Mouse (Mus musculus) cerebellum, postnatal 14 days (tissue): ENCODE data around the gene Oit1.

Experiments
- DNase-seq, 2 experiments: peaks; one replicate each; pipeline ENCODE4 v3.0.0; 2021; ENCODE audit warnings: mixed read lengths in 2 of 2

Oit1 gene

DNA sequence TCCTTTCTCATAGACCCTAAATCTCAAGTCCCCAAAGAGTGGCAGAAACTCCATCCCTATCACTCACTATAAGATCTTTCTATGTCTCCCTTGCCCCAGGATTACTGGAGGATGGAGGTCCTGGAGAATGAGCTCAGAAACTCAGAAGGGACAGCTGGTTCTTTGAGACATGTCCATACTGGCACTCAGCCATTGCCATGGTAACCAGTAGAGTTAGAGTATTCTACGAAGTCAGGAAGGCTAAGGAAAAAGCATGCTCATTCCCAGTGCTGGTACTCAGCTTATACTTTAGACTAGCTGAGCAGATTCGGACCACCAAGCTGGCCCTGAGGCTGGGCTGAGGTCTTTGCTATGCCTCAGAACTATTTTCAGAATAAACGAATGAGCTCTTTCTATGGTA, 44.0 kb downstream of the Oit1 start:
- peak; percentile 47 to 74 for DNase-seq

DNA sequence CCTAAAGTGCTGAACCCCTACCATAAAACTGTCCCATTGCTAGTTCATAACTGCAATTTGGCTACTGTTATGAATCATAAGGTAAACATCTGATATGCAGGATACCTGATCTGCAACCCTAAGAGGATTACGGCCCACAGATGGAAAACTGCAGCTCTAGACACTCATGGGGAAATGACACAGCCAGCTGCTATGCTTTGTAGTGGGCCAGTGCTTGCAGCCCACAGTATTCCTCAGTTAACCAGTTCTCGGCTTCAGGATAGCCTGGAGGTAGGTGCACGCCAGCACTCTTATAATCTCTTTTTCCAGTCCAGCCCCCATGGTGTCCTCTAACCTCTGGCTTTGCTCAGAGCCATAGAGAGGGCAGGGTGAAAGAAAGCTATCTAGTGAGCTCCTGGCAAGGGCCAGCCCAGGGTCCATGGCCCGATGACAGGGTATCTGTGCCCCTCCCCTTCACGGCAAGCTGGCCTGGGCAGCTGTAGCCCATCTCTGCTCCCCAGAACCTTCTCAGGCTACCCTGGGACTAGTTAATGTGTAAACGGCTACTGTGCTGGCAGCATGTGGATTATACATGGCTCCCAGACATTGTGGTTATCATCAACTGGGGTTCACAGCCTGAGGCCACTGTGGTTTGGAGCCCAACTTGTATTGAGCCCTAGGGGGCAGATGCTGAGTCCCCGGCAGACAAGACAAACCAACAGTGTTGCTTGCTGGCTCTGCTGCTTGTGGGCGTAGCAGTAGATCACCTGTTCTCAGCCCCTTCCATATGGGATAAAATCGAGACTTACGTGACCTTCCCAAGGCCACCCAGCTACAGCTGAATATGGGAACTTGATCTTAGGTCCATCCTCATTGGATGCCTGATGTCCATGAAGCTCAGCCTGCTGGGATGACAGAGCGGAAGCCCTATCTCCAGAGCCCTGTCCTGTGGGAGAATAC, 46.0 kb downstream of the Oit1 start:
- DNase-seq = no peak

DNA sequence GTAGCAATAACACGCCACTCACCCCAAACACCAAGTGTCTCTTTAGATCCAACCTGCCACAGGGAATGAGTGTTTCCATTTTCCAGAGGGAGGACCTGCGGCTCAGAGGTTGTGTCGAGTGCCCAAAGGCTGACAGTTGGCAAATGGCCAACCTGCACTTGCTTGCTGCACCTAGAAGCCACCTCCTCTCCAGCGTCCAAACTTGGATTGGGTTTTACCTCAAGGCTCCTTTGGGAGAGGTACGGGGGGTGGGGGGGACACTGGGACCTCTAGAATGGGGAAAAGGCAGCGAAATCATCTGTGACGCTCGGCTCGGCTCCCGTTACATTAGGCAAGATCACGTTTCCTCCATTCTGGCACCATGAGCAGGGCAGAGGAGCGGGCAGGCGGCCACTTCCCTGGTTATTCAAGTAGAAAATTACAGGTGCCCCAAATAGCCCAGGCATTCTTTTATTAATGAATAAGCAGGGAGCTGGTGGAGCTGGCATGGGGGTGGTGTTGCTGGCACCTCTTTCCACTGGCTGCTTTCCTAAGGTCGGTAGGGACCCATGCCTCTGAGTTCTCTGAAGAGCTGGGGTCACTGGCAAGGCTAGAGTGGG, 47.1 kb downstream of the Oit1 start:
- DNase-seq = peak; percentile 89 to 91

DNA sequence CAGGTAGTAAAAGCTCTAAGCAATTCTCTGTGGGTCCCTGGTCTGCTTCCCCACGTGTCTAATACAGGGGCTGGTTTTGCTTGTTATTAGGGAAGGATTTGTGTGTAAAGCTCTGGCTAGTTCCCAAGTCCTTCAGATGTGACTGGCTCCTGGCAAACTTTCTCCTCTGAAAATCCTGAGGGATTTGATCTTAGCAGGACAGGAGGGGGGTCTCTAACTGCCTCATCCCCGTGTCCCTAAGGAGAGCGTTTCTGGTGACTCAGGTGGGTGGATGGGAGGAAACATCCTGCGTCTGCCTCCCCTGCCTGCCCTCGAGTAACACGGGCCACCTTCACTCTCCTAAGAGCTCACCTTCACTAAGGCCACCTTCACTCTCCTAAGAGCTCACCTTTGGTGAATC, 48.2 kb downstream of the Oit1 start:
- no peak for DNase-seq

DNA sequence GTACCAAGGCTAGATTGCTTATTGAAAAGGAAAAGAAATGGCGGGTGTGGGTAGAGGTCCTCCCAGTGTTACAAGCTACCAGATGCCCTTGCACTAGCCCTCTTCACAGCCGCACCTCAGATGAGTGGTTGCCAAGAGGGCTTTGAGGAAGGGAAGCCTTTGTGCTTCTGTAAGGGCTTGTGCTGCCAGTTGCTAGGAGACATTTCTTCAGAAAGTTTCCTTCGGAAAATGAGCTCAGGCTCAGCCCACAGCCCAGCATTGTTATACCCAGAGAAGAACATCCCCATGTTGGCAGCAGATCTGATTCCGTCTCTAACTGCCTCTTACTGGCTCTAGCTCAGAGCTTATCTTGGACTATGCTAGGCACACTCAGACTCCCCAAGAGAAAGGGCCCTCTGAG, 49.0 kb downstream of the Oit1 start:
- DNase-seq = no peak

DNA sequence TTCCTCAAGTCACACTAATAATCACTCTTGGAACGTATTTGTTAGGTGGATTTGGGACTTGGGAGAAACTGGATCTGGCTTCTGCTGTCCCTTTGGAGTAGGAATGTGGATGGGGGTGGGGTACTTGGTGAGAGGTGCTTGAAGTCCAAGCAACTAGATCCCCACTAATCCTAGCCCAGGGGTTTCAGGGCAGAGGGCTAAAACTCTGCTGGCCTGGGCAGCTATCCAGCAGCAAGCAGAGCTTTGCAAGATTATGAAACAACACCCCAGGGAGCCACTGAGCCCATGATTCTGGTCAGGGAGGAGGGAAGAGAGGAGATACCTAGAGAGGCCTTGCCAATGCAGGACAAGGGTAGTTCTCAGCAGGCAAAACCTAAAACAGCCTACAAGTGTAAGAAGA, 51.2 kb downstream of the Oit1 start:
- no peak for DNase-seq

DNA sequence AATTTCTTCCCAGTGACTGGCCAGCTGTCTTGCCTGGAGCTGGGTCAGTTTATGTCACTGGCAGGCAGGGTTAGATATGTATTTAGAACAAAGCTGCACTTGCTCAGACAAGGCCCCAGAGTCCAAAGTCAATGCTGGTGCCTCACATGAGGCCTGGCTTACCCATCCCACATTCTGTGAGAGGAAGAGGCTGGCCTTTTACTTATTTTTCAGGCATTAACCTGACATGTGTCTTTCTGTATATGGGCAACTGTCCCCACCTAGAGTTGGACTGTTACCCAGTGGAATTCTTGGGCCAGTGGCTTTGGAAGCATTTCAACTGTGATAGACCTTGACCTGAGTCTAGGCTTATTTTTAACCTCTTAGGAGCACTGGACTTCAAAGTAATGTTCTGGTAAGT, 51.6 kb downstream of the Oit1 start:
- no peak for DNase-seq

DNA sequence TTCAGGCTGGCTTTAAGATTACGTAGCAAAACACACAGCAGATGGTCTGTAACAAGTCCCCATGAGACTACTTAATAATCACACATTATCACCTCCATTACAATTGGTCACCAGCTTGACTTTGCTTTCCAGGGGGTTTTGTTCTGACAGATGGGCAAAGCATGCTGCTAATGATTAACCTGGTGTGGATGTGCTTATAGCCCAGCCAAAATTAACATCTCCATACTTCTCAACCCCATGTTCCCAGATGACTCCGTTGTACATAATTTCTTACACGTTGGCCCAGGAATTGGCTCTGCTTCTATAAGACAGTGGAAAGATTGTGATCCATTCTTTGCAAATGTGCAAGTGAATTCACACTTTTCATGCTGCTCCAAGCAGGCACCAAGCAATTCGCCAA, 52.8 kb downstream of the Oit1 start:
- no peak for DNase-seq

DNA sequence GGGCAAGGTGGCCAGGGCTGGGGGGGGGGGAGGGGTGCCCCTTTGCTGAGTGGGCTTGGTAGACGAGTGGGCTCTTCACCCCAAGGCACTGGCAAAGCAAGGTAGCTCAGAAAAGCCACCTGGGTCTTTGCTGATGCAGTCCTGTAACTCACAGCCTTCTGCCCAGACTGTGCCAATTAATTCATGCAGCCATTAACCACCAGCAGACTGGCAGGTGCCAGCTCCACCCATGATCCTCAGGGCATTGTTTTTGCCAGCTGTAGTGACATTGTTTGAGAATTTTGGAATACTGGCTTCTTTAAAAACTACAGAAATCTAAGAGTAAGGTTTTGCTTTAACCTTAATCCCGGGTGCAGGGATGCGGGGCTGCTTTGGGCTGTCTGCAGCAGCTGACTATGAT, 58.0 kb downstream of the Oit1 start:
- DNase-seq = no peak

DNA sequence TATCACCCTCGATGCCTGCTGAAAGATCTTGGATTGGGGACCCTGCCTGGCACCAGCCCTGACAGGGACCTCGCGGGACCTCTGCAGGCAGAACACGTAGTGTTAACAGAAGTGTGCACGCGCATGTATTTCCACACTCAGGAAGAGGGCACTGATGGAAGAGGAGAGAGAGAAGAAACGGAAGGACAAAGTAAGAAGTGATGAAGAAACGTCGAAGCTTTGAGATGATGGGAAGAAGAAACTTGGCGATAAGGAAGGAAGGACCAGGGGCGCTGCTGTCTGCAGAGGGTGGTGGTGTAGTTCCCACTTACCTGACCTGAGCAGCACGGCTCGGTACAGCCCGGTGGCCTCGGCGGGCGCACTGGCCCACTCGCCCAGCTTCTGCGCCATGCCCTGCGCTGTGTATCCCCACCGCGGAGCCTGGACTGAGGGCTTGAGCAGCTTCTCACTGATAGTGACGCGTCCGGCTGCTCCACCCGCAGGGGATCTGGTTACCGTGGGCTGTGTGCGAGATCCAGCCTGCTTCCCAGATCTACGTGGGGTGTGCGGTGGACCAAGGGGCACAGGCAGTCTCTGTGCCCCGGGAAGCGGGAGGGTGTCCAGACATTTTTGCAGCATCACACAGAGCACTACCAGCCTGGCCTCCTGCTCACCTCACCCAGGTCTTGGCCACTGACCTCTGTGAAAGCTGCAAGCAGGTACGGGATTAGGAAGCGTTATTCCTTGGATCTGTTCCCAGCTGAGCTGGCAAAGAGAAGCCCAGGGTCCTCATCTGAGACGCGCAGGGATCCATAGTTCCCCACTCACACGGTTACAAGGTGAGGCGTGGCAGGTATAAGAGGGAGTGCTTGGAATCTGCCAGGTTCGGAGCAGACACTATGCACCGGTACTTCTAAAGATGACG, 61.1 kb downstream of the Oit1 start, which contains the start of gene Fam107a:
TSS of gene Fam107a (minus strand) at position 830 of the 904 bp plus-strand sequence.
- no peak for DNase-seq

DNA sequence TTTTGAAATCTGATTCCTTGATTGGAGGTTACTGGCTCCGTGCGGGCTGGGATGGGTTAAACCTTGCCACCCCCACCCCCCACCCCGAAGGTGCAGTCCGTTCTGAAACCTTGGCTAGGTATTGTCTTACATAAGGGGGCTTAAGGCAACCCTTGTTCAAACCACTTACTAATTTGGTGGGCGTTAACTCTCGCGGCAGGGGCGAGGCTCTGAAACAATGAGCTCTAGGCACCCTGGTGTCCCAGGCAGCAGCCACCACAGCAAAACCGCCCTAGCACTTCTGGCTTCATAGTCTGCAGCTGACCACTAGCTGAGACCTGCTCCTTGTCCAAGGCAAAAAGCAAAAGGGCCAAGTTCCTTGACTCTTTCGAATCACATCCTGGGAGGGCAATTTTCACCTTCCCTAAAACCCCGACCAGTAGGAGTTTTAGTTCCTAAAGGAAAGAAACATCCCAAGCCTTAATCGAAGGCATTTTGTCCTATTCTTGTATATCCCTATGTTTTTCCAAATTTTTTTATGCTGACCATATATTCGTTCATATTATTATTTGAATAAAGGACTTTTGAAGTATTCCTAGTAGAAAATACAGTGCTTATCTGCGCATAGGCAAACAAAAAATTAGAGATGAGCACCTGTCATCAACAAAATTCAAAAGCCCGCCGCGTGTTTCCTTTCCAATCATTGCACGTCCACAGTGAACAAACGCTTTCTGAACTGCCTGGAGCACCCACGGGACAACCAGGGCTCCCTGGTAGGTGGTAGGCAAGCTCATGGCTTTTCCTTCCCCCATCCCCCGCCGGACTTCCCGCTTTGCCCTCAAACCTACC, 62.0 kb downstream of the Oit1 start:
- no peak for DNase-seq

DNA sequence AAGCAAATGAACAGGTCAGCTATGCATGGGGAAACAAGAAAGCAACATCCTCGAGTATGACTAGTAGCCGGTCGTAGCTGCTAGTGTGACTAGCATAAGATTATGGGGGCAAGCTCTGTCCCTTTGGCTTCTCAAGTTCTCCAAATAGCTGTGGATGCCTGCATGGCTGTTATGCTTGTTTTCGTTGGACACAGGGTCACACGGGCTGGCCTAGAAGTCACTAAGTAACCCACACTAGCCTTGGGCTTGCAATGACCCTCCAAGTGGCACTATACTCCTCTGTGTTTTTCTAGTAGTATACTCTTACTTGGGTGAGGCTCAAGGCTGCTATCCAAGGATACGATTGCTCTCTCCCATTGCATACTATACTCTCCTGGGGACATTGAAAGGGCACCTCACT, 63.4 kb downstream of the Oit1 start:
- no peak for DNase-seq

DNA sequence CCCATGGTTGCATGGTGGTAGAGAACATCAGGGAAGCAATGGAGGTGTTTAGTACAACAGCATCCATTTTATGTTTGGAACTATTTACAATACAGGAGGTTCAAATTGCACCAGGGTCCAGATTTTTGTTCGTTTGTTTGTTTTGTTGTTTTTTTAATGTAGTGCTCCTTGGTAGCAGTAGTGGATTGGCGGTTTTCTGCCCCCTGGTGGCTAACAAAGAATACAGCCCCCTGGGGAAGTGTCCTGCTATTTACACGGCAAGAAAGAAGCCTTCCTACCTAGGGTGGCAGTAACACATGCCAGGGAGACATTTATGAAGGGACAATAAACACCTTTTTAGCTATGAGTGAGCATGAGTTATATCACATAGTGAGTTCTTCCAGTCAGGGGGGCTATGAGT, 64.0 kb downstream of the Oit1 start:
- DNase-seq = no peak

DNA sequence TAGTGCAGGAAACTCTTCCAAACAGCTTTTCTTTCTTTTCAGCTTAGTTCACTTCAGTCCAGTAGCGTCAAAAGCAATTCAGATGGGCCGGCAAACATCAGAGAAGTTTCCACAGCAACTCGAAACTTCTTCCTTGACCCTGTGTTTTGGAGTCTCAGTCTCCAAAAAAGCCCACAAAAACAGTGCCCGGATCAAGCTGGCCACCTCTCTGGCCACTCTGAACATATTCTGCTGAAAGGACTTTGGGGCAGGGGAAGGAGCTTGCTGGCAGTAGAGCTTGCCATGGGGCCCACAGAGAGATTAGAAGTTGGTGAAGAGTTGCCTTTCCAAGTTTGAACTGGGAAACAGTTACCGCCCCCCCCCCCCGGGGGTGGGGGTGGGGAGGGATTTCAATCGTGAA, 64.7 kb downstream of the Oit1 start:
- DNase-seq = no peak

DNA sequence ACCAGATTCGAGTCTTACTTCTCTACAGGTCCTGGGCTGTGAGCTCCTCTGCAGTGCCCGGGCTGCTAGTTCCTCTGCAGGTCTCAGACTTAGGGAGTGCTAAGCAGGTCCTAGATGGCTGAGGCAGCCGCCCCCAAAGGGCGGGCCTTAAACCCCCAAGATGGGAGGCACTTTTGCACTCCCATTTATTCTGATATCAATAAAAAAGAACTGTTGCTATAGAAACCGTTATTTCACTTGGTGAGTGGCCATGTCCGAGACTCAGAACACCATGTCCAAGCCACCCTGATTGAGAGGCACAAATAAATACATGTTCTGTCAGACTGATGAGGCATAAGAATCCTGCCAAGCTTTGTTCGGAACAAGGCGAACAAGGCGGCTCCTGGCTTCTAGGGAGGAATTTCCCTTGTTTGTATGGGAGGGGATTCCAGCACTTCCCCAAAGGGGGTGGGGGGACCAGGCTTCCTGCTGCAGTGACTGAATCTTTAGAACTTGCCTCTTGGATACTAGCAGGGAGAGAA, 68.9 kb downstream of the Oit1 start:
- DNase-seq = no peak

DNA sequence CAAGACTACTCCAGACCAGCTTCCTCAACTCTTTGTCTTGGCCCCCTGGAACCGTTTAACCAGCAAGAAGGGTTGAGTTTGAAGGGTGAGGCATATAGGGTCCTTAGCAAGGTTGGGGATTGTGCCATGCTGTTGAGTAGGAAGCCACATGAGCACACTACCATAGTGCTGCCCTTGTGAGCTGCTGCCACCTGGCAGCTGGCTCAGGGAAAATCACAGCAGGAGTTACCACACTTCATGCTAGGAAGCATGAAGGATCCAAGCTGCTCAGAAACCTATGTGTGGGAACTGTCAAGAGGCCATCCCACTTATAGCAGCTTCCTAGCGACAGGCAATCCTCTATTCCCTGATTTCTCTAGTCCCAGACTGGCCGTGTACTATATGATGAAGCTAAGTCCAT, 69.9 kb downstream of the Oit1 start:
- no peak for DNase-seq

DNA sequence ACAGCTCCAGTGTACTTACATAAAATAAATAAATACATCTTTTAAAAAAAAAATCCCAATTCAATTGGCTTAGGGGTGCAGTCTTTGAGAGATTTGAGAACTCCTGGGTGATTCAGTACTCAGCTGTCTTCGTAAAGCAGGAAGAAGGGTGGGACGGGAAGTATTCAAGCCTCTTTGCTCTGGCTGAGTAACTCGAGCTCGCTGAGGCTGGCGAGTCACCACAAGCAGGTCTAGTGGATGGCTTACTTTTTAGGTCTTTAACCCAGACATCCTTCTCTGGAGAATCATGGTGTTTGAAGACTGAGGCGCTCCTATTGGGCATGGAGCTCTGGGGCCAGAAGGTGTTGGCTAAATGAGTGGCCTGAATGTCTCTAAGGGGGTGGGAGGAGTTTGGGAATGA, 71.7 kb downstream of the Oit1 start:
- DNase-seq = no peak

DNA sequence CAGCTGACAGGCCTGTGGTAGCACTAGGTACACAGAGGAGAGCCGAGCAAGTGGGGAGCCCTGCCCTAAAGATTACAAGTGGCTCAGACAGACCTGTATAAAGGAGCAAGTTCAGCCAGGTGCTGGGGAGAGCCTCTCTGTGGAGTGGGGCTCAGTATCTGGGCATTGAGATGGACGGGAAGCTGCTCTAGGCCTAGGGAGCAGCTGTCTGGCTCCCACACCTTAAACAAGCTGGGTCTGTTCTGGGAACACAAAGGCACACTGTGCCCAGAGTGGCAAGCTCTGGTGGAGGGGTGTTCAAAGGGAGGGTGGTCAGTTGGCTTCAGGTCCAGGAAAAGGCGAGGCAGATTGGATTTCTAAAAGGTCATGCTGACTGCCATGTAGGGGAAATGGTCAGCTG, 73.5 kb downstream of the Oit1 start:
- no peak for DNase-seq

DNA sequence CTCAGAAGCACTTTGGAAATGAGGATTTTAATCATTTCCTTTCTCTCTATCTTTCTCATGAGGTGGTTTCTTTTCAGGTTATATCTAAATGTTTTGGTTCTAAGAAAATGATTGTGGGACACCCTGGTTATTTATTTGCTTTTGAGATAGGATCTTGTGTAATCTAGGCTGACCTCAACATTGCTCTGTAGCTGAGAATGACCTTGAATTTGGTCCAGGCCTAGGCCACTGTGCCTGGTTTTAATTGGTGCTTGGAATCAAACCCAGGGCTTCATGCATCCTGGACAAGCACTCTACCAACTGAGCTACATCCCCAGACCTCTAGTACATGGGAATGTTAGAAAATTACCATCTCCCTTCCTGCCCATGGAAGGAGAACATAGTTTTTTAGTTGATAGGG, 74.5 kb downstream of the Oit1 start:
- DNase-seq = no peak

DNA sequence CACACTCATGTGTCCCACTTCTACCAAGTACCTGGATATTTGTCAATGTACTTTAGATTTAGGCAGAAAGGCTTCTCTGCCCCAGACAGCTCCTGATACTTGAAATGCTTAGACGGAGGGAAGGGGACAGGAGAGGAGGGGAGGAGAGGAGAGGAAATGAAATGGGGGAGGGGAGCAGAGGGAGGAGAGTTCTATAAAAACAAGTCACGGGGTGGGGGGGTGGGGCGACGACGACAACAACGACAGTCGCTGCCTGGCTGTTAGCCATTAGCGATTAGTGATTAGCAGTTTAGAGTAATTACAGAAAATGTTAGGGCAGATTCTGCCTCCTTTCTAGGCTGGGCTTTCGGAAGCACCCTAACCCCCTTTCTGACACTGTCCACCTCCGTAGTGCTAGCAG, 75.9 kb downstream of the Oit1 start:
- no peak for DNase-seq

DNA sequence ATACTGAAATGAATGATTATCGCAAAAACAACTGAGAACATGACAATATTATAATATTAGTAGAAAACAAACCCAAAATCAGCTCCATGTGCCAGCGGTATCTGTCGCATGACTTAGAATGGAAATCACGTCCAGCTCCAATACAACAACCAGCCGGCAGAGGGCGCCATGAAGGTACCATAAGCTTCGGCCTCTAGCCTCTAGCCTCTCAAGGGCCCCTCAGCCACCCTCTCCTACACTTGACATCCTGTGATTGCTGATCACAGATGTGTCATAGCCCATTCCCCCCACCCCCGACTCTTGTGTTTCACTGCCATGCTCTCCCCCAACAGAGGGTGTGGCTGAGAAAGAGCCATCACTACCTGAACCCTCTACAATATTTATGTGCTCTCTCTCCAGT, 78.3 kb downstream of the Oit1 start:
- peak; percentile 60 to 78 for DNase-seq
